Mouse (Mus musculus) testis, adult 2 months (tissue): Measurements from ENCODE around the gene Manba. TPM values are rescaled to one million over a fixed set of nuclear protein-coding genes. Genes with fewer than 3 reads are reported as not detected.

Experiments
- H3K27ac ChIP-seq: fragments of 200-500 bp; 2 replicates; pipeline ENCODE4 v1.5.1; 2012; ENCODE audit warnings: low read depth, low read length; ENCODE audit not compliant: control insufficient read depth, insufficient read depth
- H3K27me3 ChIP-seq: fragments of 200-500 bp; 2 replicates; pipeline ENCODE4 v1.6.1; 2012; ENCODE audit warnings: mild to moderate bottlenecking, low read length, moderate library complexity; ENCODE audit not compliant: control insufficient read depth, insufficient read depth
- H3K36me3 ChIP-seq: fragments of 200-500 bp; 2 replicates; pipeline ENCODE4 v1.6.1; 2012; ENCODE audit warnings: mild to moderate bottlenecking, low read length; ENCODE audit not compliant: control insufficient read depth, insufficient read depth
- H3K4me1 ChIP-seq: fragments of 200-500 bp; 2 replicates; pipeline ENCODE4 v1.6.1; 2012; ENCODE audit warnings: low read length; ENCODE audit not compliant: control insufficient read depth, insufficient read depth
- H3K4me3 ChIP-seq: fragments of 200-500 bp; 2 replicates; pipeline ENCODE4 v1.5.1; 2012; ENCODE audit warnings: low read depth, mild to moderate bottlenecking, low read length, moderate library complexity, mixed read lengths; ENCODE audit not compliant: control insufficient read depth
- CTCF ChIP-seq: fragments of 200-500 bp; IDR thresholded peaks from 2 replicates; pipeline ENCODE4 v1.5.1; 2012; ENCODE audit warnings: low read depth, mild to moderate bottlenecking, inconsistent platforms, low read length, moderate library complexity; ENCODE audit not compliant: control insufficient read depth, insufficient read depth, insufficient replicate concordance
- POLR2A ChIP-seq: fragments of 200-500 bp; IDR thresholded peaks from 2 replicates; pipeline ENCODE4 v1.6.1; 2012; ENCODE audit warnings: low read depth, mild to moderate bottlenecking, inconsistent platforms, low read length, moderate library complexity; ENCODE audit not compliant: control insufficient read depth
- polyA plus RNA-seq: library from polyadenylated mRNA; depleted of rRNA; stranded (reverse); fragments of >200 nt; gene quantifications from 2 replicates; pipeline ENCODE4 v1.2.3, GENCODE M21; 2012; rRNA removed

Gene Manba
- polyA plus RNA-seq, 1 experiment = 8.5 TPM

GRCm38 (mm10) chr3:135610221-135610620, 124.8 kb downstream of the Manba start:
- Histone ChIP-seq H3K27me3 (no peaks in the 10 kb centered on the region), H3K36me3 (no peaks in the 10 kb centered on the region), H3K27ac (no peak overlapping the region), H3K4me3 (no peak overlapping the region), H3K4me1 (peaks cover 4% of the 10 kb centered on the region)
- TF ChIP-seq POLR2A = no peak
- no peak for TF ChIP-seq CTCF

DNA sequence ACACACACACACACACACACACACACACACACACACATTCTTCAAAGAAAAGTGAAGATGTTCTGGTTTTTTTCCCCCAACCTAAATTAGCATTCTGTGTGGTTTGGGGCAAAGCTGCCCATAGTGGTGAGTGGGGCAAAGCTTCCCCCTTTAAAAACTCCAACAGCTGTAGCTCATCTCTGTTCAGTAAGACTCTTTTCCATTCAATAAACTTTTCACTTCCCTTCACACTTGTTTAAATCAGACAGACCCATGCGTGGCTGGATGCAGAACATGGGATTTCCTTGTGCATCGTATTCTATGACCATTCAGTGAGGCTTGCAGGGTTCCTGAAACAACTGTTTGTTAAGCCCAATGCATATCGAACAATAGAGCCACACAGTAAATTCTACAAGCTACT, 129.0 kb downstream of the Manba start:
- H3K36me3 ChIP-seq = no peaks in the 10 kb centered on the region
- H3K27ac ChIP-seq = no peak overlapping the region
- TF ChIP-seq CTCF (no peak), POLR2A (no peak)
- H3K4me1 ChIP-seq = peaks cover 4% of the 10 kb centered on the region
- no peaks in the 10 kb centered on the region for H3K27me3 ChIP-seq
- no peak overlapping the region for H3K4me3 ChIP-seq

DNA sequence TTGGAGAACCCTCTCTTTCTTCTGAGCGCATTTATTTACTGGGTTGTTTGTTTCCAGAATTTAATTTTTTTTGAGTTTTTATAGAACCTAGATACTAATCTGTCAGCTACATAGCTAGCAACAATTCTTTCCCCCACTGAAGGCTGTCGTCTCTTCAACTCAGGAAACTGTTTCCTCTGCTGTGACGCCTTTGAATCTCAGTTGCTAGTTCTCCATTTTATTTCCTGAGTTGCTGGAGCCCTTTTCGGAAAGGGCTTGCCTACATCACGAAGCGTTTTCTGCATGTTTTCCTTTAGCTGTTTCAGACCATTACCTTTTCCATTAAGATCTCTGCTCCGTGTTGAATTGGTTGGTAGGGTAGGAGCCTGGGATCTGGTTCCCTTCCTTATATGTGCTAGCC, 131.3 kb downstream of the Manba start:
- TF ChIP-seq CTCF (no peak), POLR2A (no peak)
- no peak overlapping the region for H3K4me3 ChIP-seq
- H3K4me1 ChIP-seq = no peaks in the 10 kb centered on the region
- H3K36me3 ChIP-seq = no peaks in the 10 kb centered on the region
- no peak overlapping the region for H3K27ac ChIP-seq
- H3K27me3 ChIP-seq = no peaks in the 10 kb centered on the region

Other genes with a start within 250 kb of the Manba start
- 1.6 and 1.8 TPM in 2 replicates for gene Bdh2, start 204.4 kb upstream of the Manba start, polyA plus RNA-seq
- 0.26 TPM in 1 of 2 replicates, not detected in the other for gene Slc9b2, start 177.9 kb upstream of the Manba start, polyA plus RNA-seq
- 89.9 and 100.0 TPM in 2 replicates for gene Slc9b1, start 137.6 kb upstream of the Manba start, polyA plus RNA-seq
- gene Cisd2, start 61.7 kb upstream of the Manba start, polyA plus RNA-seq = 6.5 and 6.7 TPM in 2 replicates
- gene Ube2d3, start 47.5 kb upstream of the Manba start, polyA plus RNA-seq = 493 and 621 TPM in 2 replicates
- 13.4 and 14.8 TPM in 2 replicates for gene Nfkb1, start 205.9 kb downstream of the Manba start, polyA plus RNA-seq